Mouse (Mus musculus): Measurements from ENCODE around the gene Trmt10c. TPM values are rescaled to one million over a fixed set of nuclear protein-coding genes. Genes with fewer than 3 reads are reported as not detected.
"Not testable (repeated sequence)": the region's sequence is repeated elsewhere in the genome, so short reads cannot be mapped to it uniquely, and the experiment has no call there.

Trmt10c gene
- polyA plus RNA-seq (2015; fragmentation: Nextera tagmentation; extraction: Ambion mirVana): 26.4 and 32.3 TPM in 2 replicates

DNA sequence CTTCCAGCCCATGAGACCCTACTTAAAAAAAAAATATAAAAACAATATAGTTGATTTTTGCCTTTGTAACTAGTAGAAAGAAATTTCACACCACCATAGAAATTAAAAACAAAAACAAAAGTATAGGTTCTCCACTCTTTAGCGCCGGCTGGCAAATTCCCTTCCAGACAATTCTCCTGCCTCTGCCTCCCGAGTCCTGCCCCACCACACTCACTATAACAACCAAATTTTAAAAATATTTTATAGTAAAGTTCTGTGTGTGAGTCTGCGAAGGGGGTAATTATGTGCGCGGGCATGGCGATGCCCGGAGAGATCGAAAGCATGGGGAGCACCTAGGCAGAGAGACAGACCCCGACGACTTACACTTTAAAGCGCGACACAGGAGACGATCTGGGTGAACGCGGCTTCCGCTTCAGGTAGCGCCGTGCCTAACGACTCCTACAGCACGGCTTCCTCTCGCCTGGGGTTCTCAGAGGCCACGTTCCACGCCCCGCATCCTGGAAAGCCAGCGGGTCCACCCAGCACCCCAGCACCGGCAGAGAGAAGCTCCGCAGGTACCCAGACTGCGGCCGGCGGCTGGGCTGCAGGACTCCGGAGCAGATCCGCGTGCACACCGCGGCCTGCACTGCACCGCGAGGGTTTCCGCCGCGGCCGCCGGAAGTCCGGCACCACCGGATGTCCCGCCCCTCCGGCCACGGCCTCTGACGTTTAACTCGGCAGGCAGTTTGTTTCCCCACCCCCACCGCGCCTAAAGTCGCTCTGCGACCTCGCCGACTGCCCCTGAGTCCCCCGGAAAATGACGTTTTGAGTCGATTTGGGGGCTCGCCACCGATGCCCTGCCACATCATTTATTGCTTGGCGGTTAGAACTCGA lies at the start of gene Trmt10c:
TSS of gene Trmt10c (minus strand) at position 682 of the 873 bp plus-strand sequence.
- Histone ChIP-seq H3K9me3 (no peaks in the 10 kb centered on the region), H3K4me1 (replicated peaks) (peaks cover 6% of the 10 kb centered on the region), H3K27ac (peak within 1 kb of the TSS; percentile 93), H3K36me3 (peaks cover 2% of the 10 kb centered on the region; the same call in 1 of the 2 replicates), H3K9ac (peak within 1 kb of the TSS; percentile 90), H3K27me3 (replicated peaks) (no peaks in the 10 kb centered on the region), H3K4me3 (replicated peaks) (peak within 1 kb of the TSS; percentile 68), H3K4me2 (replicated peaks) (peak within 1 kb of the TSS; percentile 66)
- WGBS: under 1% methylated on average over 63 of the region's 63 CpGs
- ATAC-seq: peak; percentile 100

DNA sequence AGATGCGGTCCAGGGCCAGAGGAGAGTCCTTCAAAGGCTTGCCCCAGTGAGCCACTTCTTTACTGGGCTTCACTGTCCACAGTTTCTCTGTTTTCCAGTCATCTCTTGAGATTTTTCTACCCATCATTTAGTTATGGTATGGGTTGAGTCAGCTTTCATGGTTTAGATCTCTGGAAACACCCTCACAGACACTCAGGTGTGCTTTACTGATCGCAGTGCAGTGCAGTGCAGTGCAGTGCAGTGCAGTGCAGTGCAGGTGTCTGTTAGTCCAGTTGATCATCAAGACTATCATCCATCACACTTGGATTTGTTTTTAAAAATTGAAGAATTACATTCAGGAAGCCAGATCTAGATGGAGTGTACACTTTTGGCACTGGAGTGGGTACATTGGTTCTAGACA lies 48.7 kb upstream of the Trmt10c start:
- H3K27ac ChIP-seq: no peak overlapping the region
- H3K36me3 ChIP-seq: no peaks in the 10 kb centered on the region
- H3K9ac ChIP-seq: no peak overlapping the region
- 94% methylated on average over 2 of the region's 2 CpGs for WGBS
- H3K9me3 ChIP-seq: no peaks in the 10 kb centered on the region
- no peak overlapping the region for H3K4me3 ChIP-seq (replicated peaks)
- no peaks in the 10 kb centered on the region for H3K4me1 ChIP-seq (replicated peaks)
- no peaks in the 10 kb centered on the region for H3K27me3 ChIP-seq (replicated peaks)
- no peak for ATAC-seq
- no peak overlapping the region for H3K4me2 ChIP-seq (replicated peaks)

DNA sequence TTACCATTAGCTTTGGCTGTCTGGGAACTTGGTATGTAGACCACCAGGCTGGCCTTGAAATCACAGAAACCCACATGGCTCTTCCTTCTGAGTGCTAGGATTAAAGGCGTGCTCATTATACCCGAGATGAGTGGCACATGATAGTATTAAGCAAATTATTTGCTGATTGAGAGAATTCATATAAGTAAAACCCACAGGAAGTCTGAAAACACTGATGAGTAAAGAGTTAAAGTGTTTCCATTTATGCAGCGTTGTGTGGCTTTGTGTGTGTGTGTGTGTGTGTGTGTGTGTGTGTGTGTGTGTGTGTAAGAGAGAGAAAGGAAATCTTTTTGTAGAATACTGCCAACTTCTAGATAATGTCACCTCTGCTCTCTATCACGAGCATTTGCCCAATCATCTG lies 44.1 kb upstream of the Trmt10c start:
- H3K4me2 ChIP-seq (replicated peaks): no peak overlapping the region
- ATAC-seq: no peak
- H3K4me1 ChIP-seq (replicated peaks): no peaks in the 10 kb centered on the region
- H3K27me3 ChIP-seq (replicated peaks): no peaks in the 10 kb centered on the region
- no peaks in the 10 kb centered on the region for H3K36me3 ChIP-seq
- no peak overlapping the region for H3K9ac ChIP-seq
- no peak overlapping the region for H3K27ac ChIP-seq
- 86% methylated on average over 4 of the region's 4 CpGs for WGBS
- H3K9me3 ChIP-seq: no peaks in the 10 kb centered on the region
- no peak overlapping the region for H3K4me3 ChIP-seq (replicated peaks)

DNA sequence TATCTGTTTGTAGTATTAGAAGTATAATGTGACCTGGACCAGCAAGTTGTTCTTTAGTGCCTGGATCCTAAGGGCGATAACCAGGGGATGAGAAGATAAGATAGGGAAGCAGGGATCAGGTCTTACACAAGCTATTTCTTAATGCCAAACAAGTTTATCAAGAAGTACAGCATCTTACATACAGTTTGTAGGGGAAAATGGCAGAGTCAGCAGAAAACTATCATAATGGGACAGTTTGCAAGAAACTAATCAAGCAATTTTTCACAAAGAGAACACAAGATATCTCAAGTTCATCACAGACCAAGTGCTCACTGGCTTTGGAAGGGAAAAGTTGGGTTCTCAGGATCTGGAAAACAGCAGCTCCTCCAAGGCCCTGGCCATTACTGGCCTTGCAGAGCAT lies 41.8 kb upstream of the Trmt10c start:
- Histone ChIP-seq H3K36me3 (no peaks in the 10 kb centered on the region), H3K4me3 (replicated peaks) (no peak overlapping the region), H3K27me3 (replicated peaks) (no peaks in the 10 kb centered on the region), H3K27ac (no peak overlapping the region), H3K4me1 (replicated peaks) (0 out of 2 replicates have a peak, but pooled peaks cover 5% of the 10 kb centered on the region), H3K9ac (no peak overlapping the region), H3K4me2 (replicated peaks) (no peak overlapping the region), H3K9me3 (no peaks in the 10 kb centered on the region)
- WGBS: 84% methylated on average over 1 of the region's 1 CpGs
- no peak for ATAC-seq

GRCm38 (mm10) chr16:56076121-56076869 lies 38.7 kb upstream of the Trmt10c start:
- no peak for ATAC-seq
- Histone ChIP-seq H3K9ac (peak overlapping the region; percentile 74), H3K27me3 (replicated peaks) (no peaks in the 10 kb centered on the region), H3K4me3 (replicated peaks) (peak overlapping the region; percentile 80), H3K4me2 (replicated peaks) (peak overlapping the region; percentile 52), H3K36me3 (no peaks in the 10 kb centered on the region), H3K9me3 (no peaks in the 10 kb centered on the region), H3K4me1 (replicated peaks) (0 out of 2 replicates have a peak, but pooled peaks cover 5% of the 10 kb centered on the region), H3K27ac (peak overlapping the region; percentile 91)
- WGBS: 13% methylated on average over 11 of the region's 11 CpGs

GRCm38 (mm10) chr16:56075222-56076111 lies 37.8 kb upstream of the Trmt10c start:
- H3K4me3 ChIP-seq (replicated peaks): peak overlapping the region; percentile 80
- 0 out of 2 replicates have a peak, but pooled peaks cover 5% of the 10 kb centered on the region for H3K4me1 ChIP-seq (replicated peaks)
- H3K9ac ChIP-seq: peak overlapping the region; percentile 74
- WGBS: under 1% methylated on average over 42 of the region's 66 CpGs
- no peaks in the 10 kb centered on the region for H3K27me3 ChIP-seq (replicated peaks)
- H3K9me3 ChIP-seq: no peaks in the 10 kb centered on the region
- peak; percentile 89 for ATAC-seq
- peak overlapping the region; percentile 52 for H3K4me2 ChIP-seq (replicated peaks)
- no peaks in the 10 kb centered on the region for H3K36me3 ChIP-seq
- H3K27ac ChIP-seq: peak overlapping the region; percentile 91

DNA sequence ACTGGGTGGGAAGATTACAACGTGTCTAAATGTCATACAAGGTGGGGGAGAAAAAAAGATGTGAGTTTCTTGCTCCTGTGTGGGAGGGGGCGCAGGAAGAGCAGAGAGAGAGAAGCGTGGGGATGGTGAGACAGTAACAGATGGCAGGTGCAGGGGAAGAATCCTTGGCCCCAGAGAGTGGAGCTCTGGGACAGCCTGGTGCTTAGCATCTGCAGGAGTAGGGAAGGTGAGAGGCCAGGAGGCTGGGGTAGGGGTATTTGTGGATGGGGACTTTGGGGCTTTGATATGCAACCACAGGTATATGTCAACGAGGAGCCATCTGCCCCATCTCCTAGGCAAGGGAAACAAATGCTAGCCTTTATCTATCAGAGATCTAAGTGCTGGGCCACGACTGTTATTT lies 36.9 kb upstream of the Trmt10c start:
- Histone ChIP-seq H3K4me2 (replicated peaks) (no peak overlapping the region), H3K9me3 (no peaks in the 10 kb centered on the region), H3K36me3 (no peaks in the 10 kb centered on the region), H3K4me1 (replicated peaks) (0 out of 2 replicates have a peak, but pooled peaks cover 5% of the 10 kb centered on the region), H3K27ac (no peak overlapping the region), H3K9ac (no peak overlapping the region), H3K27me3 (replicated peaks) (no peaks in the 10 kb centered on the region), H3K4me3 (replicated peaks) (no peak overlapping the region)
- ATAC-seq: no peak
- WGBS: 67% methylated on average over 5 of the region's 5 CpGs

DNA sequence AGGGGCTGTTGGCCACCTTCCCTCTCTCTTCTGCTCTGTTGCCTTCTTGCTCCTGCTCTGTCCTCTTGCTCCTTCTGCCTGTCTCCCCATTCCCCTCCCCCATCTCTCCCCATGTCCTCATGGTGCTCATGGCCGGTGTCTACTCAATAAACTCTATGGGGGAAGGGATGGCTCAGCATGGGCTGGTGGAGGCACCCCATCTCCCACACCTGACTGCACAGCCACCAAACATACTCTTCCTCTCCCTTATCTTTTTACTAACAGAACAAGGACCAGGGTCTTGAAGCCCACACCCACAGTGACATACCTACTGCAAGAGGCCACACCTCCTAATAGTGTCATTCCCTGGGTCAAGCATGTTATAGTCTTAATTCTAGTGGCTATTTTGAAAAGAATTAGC lies 36.5 kb upstream of the Trmt10c start:
- ATAC-seq: no peak

GRCm38 (mm10) chr16:56073150-56073549 lies 35.5 kb upstream of the Trmt10c start:
- H3K27me3 ChIP-seq (replicated peaks); ATAC-seq; H3K36me3 ChIP-seq; H3K9me3 ChIP-seq; H3K9ac ChIP-seq; H3K4me2 ChIP-seq (replicated peaks); H3K4me3 ChIP-seq (replicated peaks); H3K4me1 ChIP-seq (replicated peaks); H3K27ac ChIP-seq: not testable (repeated sequence)
- 91% methylated on average over 6 of the region's 6 CpGs for WGBS

More for the DNA sequence above, 36.5 kb upstream of the Trmt10c start:
- Histone ChIP-seq H3K27me3 (replicated peaks) (no peaks in the 10 kb centered on the region), H3K4me3 (replicated peaks) (no peak overlapping the region), H3K9ac (no peak overlapping the region), H3K4me1 (replicated peaks) (0 out of 2 replicates have a peak, but pooled peaks cover 5% of the 10 kb centered on the region), H3K9me3 (no peaks in the 10 kb centered on the region), H3K4me2 (replicated peaks) (no peak overlapping the region), H3K36me3 (no peaks in the 10 kb centered on the region), H3K27ac (no peak overlapping the region)
- 93% methylated on average over 1 of the region's 1 CpGs for WGBS

- Histone ChIP-seq H3K9me3 (no peaks in the 10 kb centered on the region), H3K9ac (no peak overlapping the region), H3K27ac (no peak overlapping the region), H3K4me3 (replicated peaks) (no peak overlapping the region), H3K4me2 (replicated peaks) (no peak overlapping the region), H3K4me1 (replicated peaks) (0 out of 2 replicates have a peak, but pooled peaks cover 5% of the 10 kb centered on the region), H3K36me3 (no peaks in the 10 kb centered on the region), H3K27me3 (replicated peaks) (no peaks in the 10 kb centered on the region)
- no peak for ATAC-seq
- 81% methylated on average over 6 of the region's 6 CpGs for WGBS
These were observed 34.9 kb upstream of the Trmt10c start for GRCm38 (mm10) chr16:56072533-56072932.

DNA sequence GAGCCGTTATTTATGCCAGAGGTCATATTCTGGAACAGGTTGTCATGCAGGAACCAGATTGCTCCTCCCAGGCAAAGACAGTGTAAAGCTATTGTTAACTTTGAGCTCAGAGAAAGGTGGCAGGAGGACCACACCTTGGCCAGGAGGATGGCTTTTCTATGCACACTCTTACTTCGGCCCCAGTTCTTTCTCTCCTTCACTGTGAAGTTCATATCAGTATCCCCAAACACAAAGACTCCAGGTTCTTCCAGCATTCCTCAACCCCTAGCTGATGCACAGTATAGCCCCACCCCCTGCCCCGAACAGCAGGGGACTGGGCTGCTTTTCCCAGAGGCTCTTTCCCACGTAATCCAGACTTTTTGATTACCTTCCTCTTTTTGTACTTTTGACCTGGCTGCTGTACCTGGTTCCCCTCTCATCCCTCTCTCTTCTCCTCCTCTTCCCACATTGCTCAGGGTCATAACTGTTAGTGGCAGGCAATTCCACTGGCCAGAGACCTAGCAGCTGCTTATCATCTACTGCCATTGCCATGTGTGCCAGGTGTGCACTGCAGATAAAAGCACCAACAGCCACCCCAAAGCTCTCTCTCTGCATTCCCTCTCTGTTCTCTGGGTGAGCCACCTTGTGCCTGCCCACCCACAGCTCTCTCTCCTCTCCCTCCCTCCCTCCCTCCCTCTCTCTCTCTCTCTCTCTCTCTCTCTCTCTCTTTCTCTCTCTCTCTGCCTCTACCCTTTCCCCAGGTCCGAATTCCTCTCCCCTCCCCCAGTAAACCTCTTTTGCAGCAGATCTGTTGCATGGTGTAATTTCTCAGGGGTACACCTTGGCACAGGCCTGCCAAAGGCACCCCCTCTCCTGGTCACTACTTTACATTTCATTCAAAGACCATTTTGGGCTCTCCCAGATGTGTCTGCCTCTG lies 34.0 kb upstream of the Trmt10c start:
- Histone ChIP-seq H3K9me3 (no peaks in the 10 kb centered on the region), H3K4me2 (replicated peaks) (no peak overlapping the region), H3K36me3 (no peaks in the 10 kb centered on the region), H3K9ac (no peak overlapping the region), H3K4me3 (replicated peaks) (no peak overlapping the region), H3K27me3 (replicated peaks) (no peaks in the 10 kb centered on the region), H3K27ac (no peak overlapping the region), H3K4me1 (replicated peaks) (0 out of 2 replicates have a peak, but pooled peaks cover 4% of the 10 kb centered on the region)
- ATAC-seq: peak; percentile 53
- 48% methylated on average over 5 of the region's 5 CpGs for WGBS

Data from intestine, embryonic 15.5 days (tissue).